In genomic region chr14:34219786-34220198, GRCm38 (mm10) we compare ENCODE assay signal across 8 mouse cellular contexts. TPM values are rescaled to one million over a fixed set of nuclear protein-coding genes. Genes with fewer than 3 reads are reported as not detected.
DNase-seq lines count a peak whose midpoint lies in the region; ATAC-seq lines count a peak whose summit lies in the region.

No protein-coding gene starts in this region.

- no peak for ATAC-seq in heart, embryonic 14.5 days (ENCODE audit: insufficient number of reproducible peaks, insufficient read depth, low FRiP score, low read depth)
- ATAC-seq in hindbrain, embryonic 15.5 days (ENCODE audit: low FRiP score, low read depth), result no peak
- peak; percentile 43; the same call in 1 of the 2 replicates for ATAC-seq in midbrain, embryonic 13.5 days
- ATAC-seq in cerebellum, adult (ENCODE audit: insufficient number of reproducible peaks, low FRiP score, low TSS enrichment), result no peak

- no peaks in the 10 kb centered on the region for H3K36me3 ChIP-seq in heart, embryonic 14.5 days (ENCODE audit: control insufficient read depth, insufficient read depth, low read length)
- H3K36me3 ChIP-seq in hindbrain, embryonic 15.5 days, result no peaks in the 10 kb centered on the region
- H3K36me3 ChIP-seq in midbrain, embryonic 13.5 days, result no peaks in the 10 kb centered on the region

- DNase-seq in heart, postnatal 36 days, result no peak
- DNase-seq in ZHBTc4 (ENCODE audit: low read depth, low spot score), result peak; percentile 42
- no peak for DNase-seq in urinary bladder, postnatal 10 days (ENCODE audit: low spot score)
- DNase-seq in adrenal gland, adult 18-20 months (ENCODE audit: low spot score in 2 of 2), result no peak

- peak overlapping the region; percentile 58 for H3K9ac ChIP-seq in heart, embryonic 14.5 days (ENCODE audit: low read length)
- no peak overlapping the region for H3K9ac ChIP-seq in hindbrain, embryonic 15.5 days
- H3K9ac ChIP-seq in midbrain, embryonic 13.5 days (replicated peaks), result peak overlapping the region; percentile 34; the same call in 1 of the 2 replicates

- H3K4me2 ChIP-seq in heart, embryonic 14.5 days (ENCODE audit: low read length), result peak overlapping the region; percentile 73
- peak overlapping the region; percentile 52 for H3K4me2 ChIP-seq in hindbrain, embryonic 15.5 days
- peak overlapping the region; percentile 51 for H3K4me2 ChIP-seq in midbrain, embryonic 13.5 days (replicated peaks)

- peak overlapping the region; percentile 16 to 37 for H3K4me3 ChIP-seq in heart, embryonic 14.5 days (ENCODE audit: control insufficient read depth in 1 of 2, insufficient read depth in 1 of 2, low read depth in 1 of 2, low read length in 2 of 2)
- peak overlapping the region; percentile 24 for H3K4me3 ChIP-seq in hindbrain, embryonic 15.5 days
- peak overlapping the region; percentile 23 for H3K4me3 ChIP-seq in midbrain, embryonic 13.5 days (replicated peaks)

- no peaks in the 10 kb centered on the region for H3K9me3 ChIP-seq in heart, embryonic 14.5 days (ENCODE audit: control insufficient read depth, low read length)
- no peaks in the 10 kb centered on the region for H3K9me3 ChIP-seq in hindbrain, embryonic 15.5 days
- no peaks in the 10 kb centered on the region for H3K9me3 ChIP-seq in midbrain, embryonic 13.5 days

- H3K27ac ChIP-seq in heart, embryonic 14.5 days (replicated peaks in 1 of 2; ENCODE audit: control insufficient read depth in 1 of 2, insufficient read depth in 1 of 2, low read depth in 2 of 2, low read length in 2 of 2), result no peak overlapping the region
- H3K27ac ChIP-seq in hindbrain, embryonic 15.5 days (replicated peaks), result no peak overlapping the region
- H3K27ac ChIP-seq in midbrain, embryonic 13.5 days, result no peak overlapping the region

- H3K4me1 ChIP-seq in heart, embryonic 14.5 days (ENCODE audit: control insufficient read depth in 2 of 2, insufficient read depth in 2 of 2, low read length in 2 of 2), result peaks cover 7 to 10% of the 10 kb centered on the region in 2 experiments; a peak in 2 of 4 replicates
- H3K4me1 ChIP-seq in hindbrain, embryonic 15.5 days (replicated peaks), result peaks cover 4% of the 10 kb centered on the region
- H3K4me1 ChIP-seq in midbrain, embryonic 13.5 days (replicated peaks), result peaks cover 5% of the 10 kb centered on the region; the same call in 1 of the 2 replicates

- H3K27me3 ChIP-seq in heart, embryonic 14.5 days (ENCODE audit: control insufficient read depth, insufficient read depth, low read length), result peaks cover 34% of the 10 kb centered on the region
- H3K27me3 ChIP-seq in hindbrain, embryonic 15.5 days, result peaks cover 23% of the 10 kb centered on the region
- peaks cover 34% of the 10 kb centered on the region for H3K27me3 ChIP-seq in midbrain, embryonic 13.5 days

- intact Hi-C loops in heart, postnatal 36 days (cut with DNase I), result no loop called here

- 2% methylated on average over 29 of the region's 29 CpGs for WGBS in heart, embryonic 14.5 days
- 8% methylated on average over 29 of the region's 29 CpGs for WGBS in hindbrain, embryonic 15.5 days
- 6% methylated on average over 29 of the region's 29 CpGs for WGBS in midbrain, embryonic 13.5 days

RNA-seq across cellular contexts. Expression of gene Syt15, which starts 0.4 kb away (rescaled TPM):
- 0.13 and 0.23 TPM in 2 replicates for polyA plus RNA-seq in heart, embryonic 14.5 days (2014; fragmentation: Nextera tagmentation; extraction: Ambion mirVana)
- under 1 TPM; 0.65 to 0.92 TPM for total RNA-seq in heart, postnatal 36 days (2021)
- 0.83 and 1.0 TPM in 2 replicates for polyA plus RNA-seq in hindbrain, embryonic 15.5 days (2015; fragmentation: Nextera tagmentation; extraction: Ambion mirVana)
- 0.49 and 0.63 TPM in 2 replicates for polyA plus RNA-seq in midbrain, embryonic 13.5 days (2015; fragmentation: Nextera tagmentation; extraction: Ambion mirVana)
- under 1 TPM; 0.16 to 0.27 TPM for total RNA-seq in adrenal gland, adult 18-20 months (2021)

RNA-seq across cellular contexts. Expression of gene Gprin2, which starts 18.3 kb away (rescaled TPM):
- polyA plus RNA-seq in heart, embryonic 14.5 days (2014; fragmentation: Nextera tagmentation; extraction: Ambion mirVana), result 0.08 and 0.20 TPM in 2 replicates
- total RNA-seq in heart, postnatal 36 days (2021), result under 1 TPM; 0.08 to 0.17 TPM
- 6.1 and 6.2 TPM in 2 replicates for polyA plus RNA-seq in hindbrain, embryonic 15.5 days (2015; fragmentation: Nextera tagmentation; extraction: Ambion mirVana)
- polyA plus RNA-seq in midbrain, embryonic 13.5 days (2015; fragmentation: Nextera tagmentation; extraction: Ambion mirVana), result 5.3 and 5.4 TPM in 2 replicates
- 1 to 10 TPM in 1 of 2 experiments, under 1 TPM in 1; 0.83 to 1.3 TPM for total RNA-seq in adrenal gland, adult 18-20 months (2021)
